8 mouse cellular contexts compared by ENCODE assay signal in genomic region chr8:117801443-117802298, GRCm38 (mm10). TPM values are rescaled to one million over a fixed set of nuclear protein-coding genes. Genes with fewer than 3 reads are reported as not detected.
DNase-seq lines count a peak whose midpoint lies in the region; ATAC-seq lines count a peak whose summit lies in the region.

TSS of gene Mphosph6 (minus strand) at chr8:117801943.

- peak within 1 kb of the TSS; percentile 79 to 87 for H3K4me3 ChIP-seq in heart, embryonic 14.5 days (ENCODE audit: control insufficient read depth in 1 of 2, insufficient read depth in 1 of 2, low read depth in 1 of 2, low read length in 2 of 2)
- H3K4me3 ChIP-seq in liver, embryonic 13.5 days (replicated peaks) = peak within 1 kb of the TSS; percentile 93
- peak within 1 kb of the TSS; percentile 92 for H3K4me3 ChIP-seq in stomach, embryonic 16.5 days (replicated peaks; ENCODE audit: low read length)

- peaks cover 25% of the 10 kb centered on the region for H3K36me3 ChIP-seq in heart, embryonic 14.5 days (ENCODE audit: control insufficient read depth, insufficient read depth, low read length)
- peaks cover 35% of the 10 kb centered on the region for H3K36me3 ChIP-seq in liver, embryonic 13.5 days
- peaks cover 13% of the 10 kb centered on the region; the same call in 1 of the 2 replicates for H3K36me3 ChIP-seq in stomach, embryonic 16.5 days (ENCODE audit: control insufficient read depth, insufficient read depth, low read length)

- peak within 1 kb of the TSS; percentile 82 for H3K4me2 ChIP-seq in heart, embryonic 14.5 days (ENCODE audit: low read length)
- peak within 1 kb of the TSS; percentile 82 for H3K4me2 ChIP-seq in liver, embryonic 13.5 days
- H3K4me2 ChIP-seq in stomach, embryonic 16.5 days (ENCODE audit: low read depth, low read length) = peak within 1 kb of the TSS; percentile 65

- ATAC-seq in CD4-positive, CD25-positive, alpha-beta regulatory T cell, adult 4 months = peak; percentile 97
- peak; percentile 97 for ATAC-seq in heart, embryonic 14.5 days (ENCODE audit: insufficient number of reproducible peaks, insufficient read depth, low FRiP score, low read depth)
- peak; percentile 96 for ATAC-seq in liver, embryonic 13.5 days (ENCODE audit: low read depth)
- ATAC-seq in stomach, embryonic 16.5 days (ENCODE audit: insufficient read depth, low FRiP score) = peak; percentile 98

- H3K9ac ChIP-seq in heart, embryonic 14.5 days (ENCODE audit: low read length) = peak within 1 kb of the TSS; percentile 93
- H3K9ac ChIP-seq in liver, embryonic 13.5 days = peak within 1 kb of the TSS; percentile 91
- H3K9ac ChIP-seq in stomach, embryonic 16.5 days (ENCODE audit: low read length) = peak within 1 kb of the TSS; percentile 92

- peak within 1 kb of the TSS; percentile 93 to 95 for H3K27ac ChIP-seq in heart, embryonic 14.5 days (replicated peaks in 1 of 2; ENCODE audit: control insufficient read depth in 1 of 2, insufficient read depth in 1 of 2, low read depth in 2 of 2, low read length in 2 of 2)
- peak within 1 kb of the TSS; percentile 91 for H3K27ac ChIP-seq in liver, embryonic 13.5 days
- H3K27ac ChIP-seq in stomach, embryonic 16.5 days (ENCODE audit: low read length) = peak within 1 kb of the TSS; percentile 94

- peak; percentile 97 for DNase-seq in c-Kit-negative CD71-positive TER-119-positive erythroid progenitor cells, embryonic 14.5 days (ENCODE audit: low read depth, low spot score)
- DNase-seq in fibroblast of lung, adult 2 months (ENCODE audit: low read depth) = peak; percentile 90
- DNase-seq in kidney, postnatal 14 days = peak; percentile 99
- DNase-seq in liver, embryonic 13.5 days = peak; percentile 98
- peak; percentile 95 for DNase-seq in neural tube, embryonic 10.5 days (ENCODE audit: extremely low spot score, low spot score)

- H3K27me3 ChIP-seq in heart, embryonic 14.5 days (ENCODE audit: control insufficient read depth, insufficient read depth, low read length) = no peaks in the 10 kb centered on the region
- 0 out of 2 replicates have a peak, but pooled peaks cover 5% of the 10 kb centered on the region for H3K27me3 ChIP-seq in liver, embryonic 13.5 days
- no peaks in the 10 kb centered on the region for H3K27me3 ChIP-seq in stomach, embryonic 16.5 days (ENCODE audit: control insufficient read depth, insufficient read depth, low read length)

- H3K9me3 ChIP-seq in heart, embryonic 14.5 days (ENCODE audit: control insufficient read depth, low read length) = no peaks in the 10 kb centered on the region
- H3K9me3 ChIP-seq in liver, embryonic 13.5 days (replicated peaks) = no peaks in the 10 kb centered on the region
- H3K9me3 ChIP-seq in stomach, embryonic 16.5 days (replicated peaks; ENCODE audit: control insufficient read depth, low read length) = no peaks in the 10 kb centered on the region

- under 1% methylated on average over 65 of the region's 65 CpGs for WGBS in heart, embryonic 14.5 days
- WGBS in liver, embryonic 13.5 days (ENCODE audit: insufficient replicate concordance) = under 1% methylated on average over 65 of the region's 65 CpGs
- WGBS in stomach, embryonic 16.5 days = under 1% methylated on average over 65 of the region's 65 CpGs

- peaks cover 9 to 17% of the 10 kb centered on the region in 2 experiments for H3K4me1 ChIP-seq in heart, embryonic 14.5 days (ENCODE audit: control insufficient read depth in 2 of 2, insufficient read depth in 2 of 2, low read length in 2 of 2)
- H3K4me1 ChIP-seq in liver, embryonic 13.5 days (replicated peaks) = peaks cover 39% of the 10 kb centered on the region
- H3K4me1 ChIP-seq in stomach, embryonic 16.5 days (ENCODE audit: control insufficient read depth, insufficient read depth, low read length) = peaks cover 15% of the 10 kb centered on the region

RNA-seq across cellular contexts. Expression of gene Mphosph6, which starts in this region (rescaled TPM):
- polyA plus RNA-seq in CD4-positive, CD25-positive, alpha-beta regulatory T cell, adult 4 months (2017; shearing (Covaris generic)) = 10 to 100 TPM; 57.8 to 65.0 TPM
- 29.9 and 32.4 TPM in 2 replicates for polyA plus RNA-seq in heart, embryonic 14.5 days (2014; fragmentation: Nextera tagmentation; extraction: Ambion mirVana)
- 44.9 and 53.7 TPM in 2 replicates for polyA plus RNA-seq in liver, embryonic 13.5 days (2015; fragmentation: Nextera tagmentation; extraction: Ambion mirVana)
- polyA plus RNA-seq in stomach, embryonic 16.5 days (2015; fragmentation: Nextera tagmentation; extraction: Ambion mirVana) = 54.4 and 60.9 TPM in 2 replicates

Comparison
In these comparisons a context has a peak if more than half of its experiments do, and no peak if none do; other contexts are left out.
1. Peak in every context shown above with its lines: DNase-seq, ATAC-seq, H3K4me3 ChIP-seq and H3K27ac ChIP-seq.